Mouse (Mus musculus): ENCODE data around the gene Arhgef1. TPM values are rescaled to one million over a fixed set of nuclear protein-coding genes. Genes with fewer than 3 reads are reported as not detected.

Gene Arhgef1
- polyA plus RNA-seq, 1 experiment from 2014 or later: 41.7 TPM

DNA sequence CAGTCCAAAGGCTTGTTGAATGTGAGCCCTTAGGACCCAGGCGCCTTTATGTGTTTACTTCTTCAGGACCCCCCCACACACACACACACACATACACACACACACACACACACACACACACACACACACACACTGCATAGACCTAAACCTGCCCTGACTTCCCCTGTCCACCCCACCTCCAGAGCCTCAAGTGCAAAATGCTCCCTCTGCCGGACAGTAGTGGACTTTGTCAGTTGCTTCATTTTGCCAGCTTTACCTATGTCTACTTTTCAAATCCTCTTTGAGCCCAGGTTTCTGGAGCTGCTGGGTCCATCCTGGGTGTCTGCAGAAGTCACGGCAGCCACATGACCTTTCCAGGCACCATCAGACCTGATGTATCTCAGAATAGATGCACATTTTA is 2.2 kb downstream of the Arhgef1 start:
- ATAC-seq (ENCODE audit: insufficient read depth): 0 out of 2 replicates have a peak, but pooled peaks have one; percentile 7
- Histone ChIP-seq H3K27ac (replicated peaks) (peak overlapping the region; percentile 93), H3K4me1 (replicated peaks) (peaks cover 65% of the 10 kb centered on the region), H3K9me3 (replicated peaks) (no peaks in the 10 kb centered on the region), H3K4me3 (replicated peaks) (peak overlapping the region; percentile 72), H3K27me3 (no peaks in the 10 kb centered on the region), H3K4me2 (peak overlapping the region; percentile 93), H3K9ac (peak overlapping the region; percentile 74), H3K36me3 (replicated peaks) (peaks cover 22% of the 10 kb centered on the region)
- 11% methylated on average over 3 of the region's 3 CpGs for WGBS (ENCODE audit: insufficient replicate concordance)

DNA sequence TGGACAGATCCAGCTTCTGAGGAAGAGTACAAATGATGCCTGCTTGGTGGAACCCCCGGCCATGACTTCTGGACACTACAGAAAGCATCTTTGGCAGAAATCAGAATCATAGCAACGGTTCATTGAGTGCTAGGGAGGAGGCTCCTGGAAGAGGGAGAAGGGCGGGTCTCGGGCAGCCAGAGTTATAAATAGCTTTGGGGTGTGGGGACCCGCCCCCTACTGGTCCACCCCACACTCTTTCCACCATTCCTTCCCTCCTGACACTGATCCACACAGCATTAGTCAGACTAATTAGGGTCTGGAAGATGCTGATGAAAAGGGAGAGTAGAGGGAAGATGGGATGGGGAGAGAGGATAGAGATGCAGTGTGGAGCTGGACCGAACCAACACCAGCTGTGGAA is 3.8 kb downstream of the Arhgef1 start:
- 14% methylated on average over 6 of the region's 6 CpGs for WGBS (ENCODE audit: insufficient replicate concordance)
- Histone ChIP-seq H3K27me3 (no peaks in the 10 kb centered on the region), H3K9me3 (replicated peaks) (no peaks in the 10 kb centered on the region), H3K4me3 (replicated peaks) (no peak overlapping the region), H3K9ac (no peak overlapping the region), H3K27ac (replicated peaks) (no peak overlapping the region; the same call in 1 of the 2 replicates), H3K4me2 (peak overlapping the region; percentile 93), H3K36me3 (replicated peaks) (peaks cover 31% of the 10 kb centered on the region), H3K4me1 (replicated peaks) (peaks cover 59% of the 10 kb centered on the region)
- ATAC-seq (ENCODE audit: insufficient read depth): no peak

GRCm38 (mm10) chr7:24907211-24907748 is 4.6 kb downstream of the Arhgef1 start:
- Histone ChIP-seq H3K36me3 (replicated peaks) (peaks cover 37% of the 10 kb centered on the region), H3K4me2 (no peak overlapping the region), H3K4me3 (replicated peaks) (no peak overlapping the region), H3K9ac (no peak overlapping the region), H3K9me3 (replicated peaks) (no peaks in the 10 kb centered on the region), H3K27me3 (no peaks in the 10 kb centered on the region), H3K4me1 (replicated peaks) (peaks cover 52% of the 10 kb centered on the region), H3K27ac (replicated peaks) (no peak overlapping the region; the same call in 1 of the 2 replicates)
- no peak for ATAC-seq (ENCODE audit: insufficient read depth)
- WGBS (ENCODE audit: insufficient replicate concordance): 34% methylated on average over 13 of the region's 13 CpGs

- H3K27me3 ChIP-seq: no peaks in the 10 kb centered on the region
- peaks cover 5% of the 10 kb centered on the region for H3K4me1 ChIP-seq (replicated peaks)
- no peak for ATAC-seq (ENCODE audit: insufficient read depth)
- no peak overlapping the region for H3K9ac ChIP-seq
- H3K27ac ChIP-seq (replicated peaks): no peak overlapping the region
- H3K4me2 ChIP-seq: no peak overlapping the region
- WGBS (ENCODE audit: insufficient replicate concordance): 86% methylated on average over 14 of the region's 14 CpGs
- no peaks in the 10 kb centered on the region for H3K9me3 ChIP-seq (replicated peaks)
- H3K4me3 ChIP-seq (replicated peaks): no peak overlapping the region
- H3K36me3 ChIP-seq (replicated peaks): peaks cover 61% of the 10 kb centered on the region
These were observed 9.8 kb downstream of the Arhgef1 start for GRCm38 (mm10) chr7:24912480-24912879.

DNA sequence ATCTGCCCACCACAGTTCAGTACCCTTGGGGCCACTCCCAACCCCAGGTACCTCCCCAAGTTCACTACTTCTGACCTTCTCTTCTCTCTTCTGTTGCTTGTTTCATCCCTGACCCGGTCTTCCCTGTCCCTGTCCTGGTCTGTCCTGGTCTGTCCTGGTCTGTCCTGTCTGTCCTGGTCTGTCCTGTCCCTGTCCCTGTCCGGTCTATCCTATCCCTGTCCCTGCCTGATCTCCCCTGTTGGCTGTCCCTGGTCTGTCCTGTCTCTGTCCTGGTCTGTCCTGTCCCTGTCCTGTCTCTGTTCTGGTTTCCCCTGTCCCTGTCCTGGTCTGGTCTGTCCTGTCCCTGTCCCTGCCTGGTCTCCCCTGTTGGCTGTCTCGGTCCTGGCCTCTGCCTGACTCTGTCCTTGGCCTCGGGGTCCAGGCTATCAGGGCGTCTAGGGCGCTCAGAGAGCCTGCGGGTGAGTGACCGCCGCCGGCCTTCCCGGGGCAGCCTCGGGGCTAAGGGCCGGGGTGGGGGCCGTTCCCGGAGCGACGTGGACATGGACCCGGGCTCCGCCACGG is 16.1 kb downstream of the Arhgef1 start:
- no peak for ATAC-seq (ENCODE audit: insufficient read depth)
- 86% methylated on average over 20 of the region's 20 CpGs for WGBS (ENCODE audit: insufficient replicate concordance)
- Histone ChIP-seq H3K36me3 (replicated peaks) (peaks cover 74% of the 10 kb centered on the region), H3K4me1 (replicated peaks) (no peaks in the 10 kb centered on the region), H3K9me3 (replicated peaks) (no peaks in the 10 kb centered on the region), H3K4me3 (replicated peaks) (no peak overlapping the region), H3K27ac (replicated peaks) (no peak overlapping the region), H3K9ac (no peak overlapping the region), H3K4me2 (no peak overlapping the region), H3K27me3 (no peaks in the 10 kb centered on the region)

DNA sequence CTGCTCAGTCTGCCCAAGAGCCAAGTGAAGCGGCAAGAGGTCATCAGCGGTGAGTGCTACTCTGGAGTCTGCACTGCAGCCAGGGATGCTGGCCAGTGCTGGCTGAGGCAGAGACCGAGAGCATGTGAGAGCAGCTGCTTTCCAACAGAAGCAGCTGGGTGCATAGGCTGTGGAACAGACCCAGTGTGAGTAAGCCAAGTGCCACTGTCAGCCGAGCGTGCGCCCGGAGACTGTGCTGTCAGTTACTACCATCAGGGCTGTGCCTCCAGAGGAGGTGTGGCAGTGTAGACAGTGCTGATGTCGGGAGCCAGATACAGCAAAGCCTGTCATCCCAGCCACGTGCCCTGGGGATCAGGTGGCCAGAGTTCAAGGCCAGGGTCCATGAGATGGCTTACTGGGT is 17.0 kb downstream of the Arhgef1 start:
- Histone ChIP-seq H3K4me3 (replicated peaks) (no peak overlapping the region), H3K36me3 (replicated peaks) (peaks cover 83% of the 10 kb centered on the region), H3K4me2 (no peak overlapping the region), H3K4me1 (replicated peaks) (no peaks in the 10 kb centered on the region), H3K27me3 (no peaks in the 10 kb centered on the region), H3K27ac (replicated peaks) (no peak overlapping the region), H3K9me3 (replicated peaks) (no peaks in the 10 kb centered on the region), H3K9ac (no peak overlapping the region)
- WGBS (ENCODE audit: insufficient replicate concordance): 79% methylated on average over 9 of the region's 9 CpGs
- no peak for ATAC-seq (ENCODE audit: insufficient read depth)

GRCm38 (mm10) chr7:24930475-24930874 is 27.8 kb downstream of the Arhgef1 start:
- Histone ChIP-seq H3K9me3 (replicated peaks) (no peaks in the 10 kb centered on the region), H3K9ac (no peak overlapping the region), H3K27ac (replicated peaks) (no peak overlapping the region), H3K36me3 (replicated peaks) (peaks cover 16% of the 10 kb centered on the region), H3K27me3 (peaks cover 73% of the 10 kb centered on the region), H3K4me1 (replicated peaks) (no peaks in the 10 kb centered on the region), H3K4me2 (no peak overlapping the region), H3K4me3 (replicated peaks) (no peak overlapping the region)
- WGBS (ENCODE audit: insufficient replicate concordance): 49% methylated on average over 6 of the region's 6 CpGs
- ATAC-seq (ENCODE audit: insufficient read depth): no peak

GRCm38 (mm10) chr7:24931651-24932050 is 28.9 kb downstream of the Arhgef1 start:
- H3K27me3 ChIP-seq: peaks cover 84% of the 10 kb centered on the region
- H3K4me1 ChIP-seq (replicated peaks): no peaks in the 10 kb centered on the region
- no peak for ATAC-seq (ENCODE audit: insufficient read depth)
- H3K36me3 ChIP-seq (replicated peaks): 0 out of 2 replicates have a peak, but pooled peaks cover 5% of the 10 kb centered on the region
- no peak overlapping the region for H3K9ac ChIP-seq
- no peak overlapping the region for H3K4me3 ChIP-seq (replicated peaks)
- 2% methylated on average over 15 of the region's 15 CpGs for WGBS (ENCODE audit: insufficient replicate concordance)
- no peak overlapping the region for H3K4me2 ChIP-seq
- H3K9me3 ChIP-seq (replicated peaks): no peaks in the 10 kb centered on the region
- no peak overlapping the region for H3K27ac ChIP-seq (replicated peaks)

GRCm38 (mm10) chr7:24943641-24944040 is 40.9 kb downstream of the Arhgef1 start:
- no peak for ATAC-seq (ENCODE audit: insufficient read depth)
- peaks cover 8% of the 10 kb centered on the region for H3K4me1 ChIP-seq (replicated peaks)
- WGBS (ENCODE audit: insufficient replicate concordance): 5% methylated on average over 6 of the region's 6 CpGs
- peaks cover 99% of the 10 kb centered on the region for H3K27me3 ChIP-seq
- H3K9ac ChIP-seq: no peak overlapping the region
- no peak overlapping the region for H3K4me3 ChIP-seq (replicated peaks)
- H3K27ac ChIP-seq (replicated peaks): no peak overlapping the region
- no peak overlapping the region for H3K4me2 ChIP-seq
- no peaks in the 10 kb centered on the region for H3K9me3 ChIP-seq (replicated peaks)
- H3K36me3 ChIP-seq (replicated peaks): no peaks in the 10 kb centered on the region

GRCm38 (mm10) chr7:24944257-24944950 is 41.7 kb downstream of the Arhgef1 start, which contains the start of gene Gm4881:
Gene Gm4881, minus strand, starts transcription at chr7:24944494.
- WGBS (ENCODE audit: insufficient replicate concordance): 1% methylated on average over 72 of the region's 72 CpGs
- peaks cover 8% of the 10 kb centered on the region for H3K4me1 ChIP-seq (replicated peaks)
- H3K9me3 ChIP-seq (replicated peaks): no peaks in the 10 kb centered on the region
- H3K27ac ChIP-seq (replicated peaks): no peak within 1 kb of the TSS
- no peaks in the 10 kb centered on the region for H3K36me3 ChIP-seq (replicated peaks)
- H3K9ac ChIP-seq: no peak within 1 kb of the TSS
- no peak for ATAC-seq (ENCODE audit: insufficient read depth)
- peaks cover 99% of the 10 kb centered on the region for H3K27me3 ChIP-seq
- H3K4me3 ChIP-seq (replicated peaks): peak within 1 kb of the TSS; percentile 18; the same call in 1 of the 2 replicates
- H3K4me2 ChIP-seq: peak within 1 kb of the TSS; percentile 39; the same call in 1 of the 2 replicates

DNA sequence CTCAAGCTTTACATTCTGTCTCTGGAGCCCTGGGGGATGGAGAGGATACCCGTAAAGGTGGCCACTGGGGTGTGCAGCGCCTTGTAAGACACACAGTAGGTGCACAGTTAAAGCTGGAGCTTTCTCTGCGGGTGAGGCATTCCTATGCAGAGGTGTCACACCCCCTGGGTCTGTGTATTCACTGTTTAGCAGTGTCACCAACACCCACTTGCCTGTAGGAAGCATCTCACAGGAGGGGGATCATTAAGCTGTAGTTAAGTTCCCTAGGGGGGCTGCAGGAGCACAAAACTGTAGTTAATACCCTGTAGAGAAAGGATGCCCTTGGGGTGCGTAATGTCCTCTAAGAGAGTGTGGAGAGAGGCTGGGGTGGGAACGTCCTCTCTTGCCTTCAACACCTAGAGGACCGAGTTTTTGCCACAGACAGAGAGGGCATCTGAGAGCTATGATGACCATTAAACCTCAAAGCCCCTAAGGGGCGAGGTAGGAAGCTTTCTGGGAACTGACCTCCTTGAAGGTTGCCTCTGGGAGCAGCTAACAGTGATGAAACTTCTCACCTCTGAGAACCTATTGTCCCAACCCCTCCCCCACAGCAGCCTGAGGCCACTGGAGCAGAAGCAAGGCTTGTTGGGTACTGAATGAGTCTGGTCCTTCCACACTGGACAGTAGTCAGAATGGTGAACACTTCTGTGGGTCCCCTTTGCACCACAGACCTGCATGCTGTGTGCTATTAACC is 44.8 kb downstream of the Arhgef1 start:
- Histone ChIP-seq H3K36me3 (replicated peaks) (no peaks in the 10 kb centered on the region), H3K4me2 (no peak overlapping the region), H3K27ac (replicated peaks) (no peak overlapping the region), H3K4me3 (replicated peaks) (no peak overlapping the region), H3K27me3 (peaks cover 100% of the 10 kb centered on the region), H3K9ac (no peak overlapping the region), H3K4me1 (replicated peaks) (peaks cover 8% of the 10 kb centered on the region), H3K9me3 (replicated peaks) (no peaks in the 10 kb centered on the region)
- WGBS (ENCODE audit: insufficient replicate concordance): 6% methylated on average over 7 of the region's 7 CpGs
- no peak for ATAC-seq (ENCODE audit: insufficient read depth)
